Mouse (Mus musculus) left cerebral cortex, adult 2 months (tissue): ENCODE results near the gene Tmem121b. TPM values are rescaled to one million over a fixed set of nuclear protein-coding genes. Genes with fewer than 3 reads are reported as not detected.

Experiments
- DNase-seq, 2 experiments: peaks; one replicate each; pipeline ENCODE4 v3.0.0; 2021 to 2022; ENCODE audit warnings: low spot score in 2 of 2, mixed read lengths in 1 of 2; ENCODE audit errors: extremely low spot score in 1 of 2
- H3K27ac ChIP-seq: fragments of 200-600 bp; 2 replicates; pipeline ENCODE4 v1.8.1; 2022
- H3K4me3 ChIP-seq: fragments of 200-600 bp; 2 replicates; pipeline ENCODE4 v1.8.1; 2022
- CTCF ChIP-seq: fragments of 200-600 bp; IDR thresholded peaks from 2 replicates; pipeline ENCODE4 v1.8.1; 2022; ENCODE audit warnings: antibody characterized with exemption, mild to moderate bottlenecking, moderate library complexity
- intact Hi-C: fragments of 180-260 bp; cut with DNase I; formaldehyde crosslinking; loops from one replicate; pipeline ENCODE4 v1.15.1; 2025
- total RNA-seq, 2 experiments: library from RNA; stranded (reverse); gene quantifications; 2 replicates each; pipeline ENCODE4 v1.2.3; 2021

Gene Tmem121b
- total RNA-seq, 2 experiments from 2014 or later: 56.1 to 57.4 TPM

- peak overlapping the region; percentile 45 for H3K27ac ChIP-seq
- no peak for DNase-seq
- intact Hi-C loops: no loop called here
- H3K4me3 ChIP-seq: no peak overlapping the region
- no peak for TF ChIP-seq CTCF
Measured at GRCm38 (mm10) chr6:120517311-120517710, 23.7 kb upstream of the Tmem121b start.

- intact Hi-C loops: no loop called here
- DNase-seq: no peak
- TF ChIP-seq CTCF: no peak
- Histone ChIP-seq H3K27ac (peak overlapping the region; percentile 45; the same call in 1 of the 2 replicates), H3K4me3 (no peak overlapping the region)
Measured at GRCm38 (mm10) chr6:120516879-120517278, 23.3 kb upstream of the Tmem121b start.

- intact Hi-C loops: no loop called here
- H3K27ac ChIP-seq: no peak overlapping the region
- no peak overlapping the region for H3K4me3 ChIP-seq
- no peak for DNase-seq
- no peak for TF ChIP-seq CTCF
Measured at GRCm38 (mm10) chr6:120516422-120516821, 22.8 kb upstream of the Tmem121b start.

GRCm38 (mm10) chr6:120511212-120511611, 17.6 kb upstream of the Tmem121b start:
- DNase-seq: no peak
- H3K4me3 ChIP-seq: no peak overlapping the region
- intact Hi-C loops: no loop called here
- peak overlapping the region; percentile 90 for H3K27ac ChIP-seq
- TF ChIP-seq CTCF: no peak

DNA sequence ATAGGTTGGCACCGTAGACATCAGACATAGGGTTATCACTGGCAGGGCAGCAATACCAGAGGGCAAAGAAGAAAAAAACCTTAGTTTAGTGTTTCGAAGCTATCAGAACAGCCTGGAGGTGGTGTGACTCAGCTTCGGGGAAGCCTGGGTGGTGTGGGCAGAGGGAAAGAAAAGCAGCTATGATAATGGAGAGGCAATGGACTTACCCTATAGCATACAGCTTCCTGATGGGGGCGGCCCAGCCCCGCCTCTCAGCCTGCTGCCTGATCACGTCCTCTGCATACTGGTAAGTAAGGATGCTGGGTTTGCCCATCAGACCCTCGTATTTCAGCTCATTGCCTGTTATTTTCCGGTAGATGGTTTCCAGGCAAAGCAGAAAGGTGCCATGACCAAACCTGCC, 16.8 kb upstream of the Tmem121b start:
- intact Hi-C loops: loop anchor here (1.0 kb wide), 1 partner anchor 17 kb away; the partner anchor contains the start of gene Tmem121b
- no peak; the same call in 1 of the 2 replicates for TF ChIP-seq CTCF
- peak overlapping the region; percentile 90 for H3K27ac ChIP-seq
- no peak overlapping the region for H3K4me3 ChIP-seq
- DNase-seq: peak; percentile 71 to 72

DNA sequence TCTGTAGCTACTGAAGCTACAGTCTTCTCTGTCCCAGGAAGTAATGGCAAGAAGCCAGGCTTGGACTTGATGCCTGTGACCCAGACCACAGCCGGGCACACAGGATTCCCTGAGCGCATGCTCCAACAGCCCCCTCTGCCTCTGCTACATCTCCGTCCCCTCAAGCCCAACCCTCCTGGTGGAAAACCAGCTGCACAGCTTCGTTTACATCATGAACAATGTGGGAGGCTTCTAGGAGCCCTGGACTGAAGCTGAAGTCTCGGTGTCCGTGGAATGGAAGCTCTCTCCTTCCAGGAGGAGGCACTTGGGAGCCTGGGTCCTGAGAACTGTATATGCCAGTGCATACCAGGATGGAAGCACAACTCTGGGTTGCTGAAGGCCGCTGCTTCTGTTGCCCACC, 16.4 kb upstream of the Tmem121b start:
- DNase-seq: no peak
- intact Hi-C loops: loop anchor here (1.0 kb wide), 1 partner anchor 17 kb away; the partner anchor contains the start of gene Tmem121b
- TF ChIP-seq CTCF: no peak
- H3K4me3 ChIP-seq: no peak overlapping the region
- peak overlapping the region; percentile 90 for H3K27ac ChIP-seq

- intact Hi-C loops: no loop called here
- TF ChIP-seq CTCF: no peak
- Histone ChIP-seq H3K4me3 (no peak overlapping the region), H3K27ac (peak overlapping the region; percentile 10; the same call in 1 of the 2 replicates)
- DNase-seq: no peak
Measured at GRCm38 (mm10) chr6:120508645-120509044, 15.0 kb upstream of the Tmem121b start.

- no peak for DNase-seq
- no peak overlapping the region for H3K4me3 ChIP-seq
- intact Hi-C loops: no loop called here
- TF ChIP-seq CTCF: no peak
- H3K27ac ChIP-seq: no peak overlapping the region
Measured at GRCm38 (mm10) chr6:120505531-120505930, 11.9 kb upstream of the Tmem121b start.

DNA sequence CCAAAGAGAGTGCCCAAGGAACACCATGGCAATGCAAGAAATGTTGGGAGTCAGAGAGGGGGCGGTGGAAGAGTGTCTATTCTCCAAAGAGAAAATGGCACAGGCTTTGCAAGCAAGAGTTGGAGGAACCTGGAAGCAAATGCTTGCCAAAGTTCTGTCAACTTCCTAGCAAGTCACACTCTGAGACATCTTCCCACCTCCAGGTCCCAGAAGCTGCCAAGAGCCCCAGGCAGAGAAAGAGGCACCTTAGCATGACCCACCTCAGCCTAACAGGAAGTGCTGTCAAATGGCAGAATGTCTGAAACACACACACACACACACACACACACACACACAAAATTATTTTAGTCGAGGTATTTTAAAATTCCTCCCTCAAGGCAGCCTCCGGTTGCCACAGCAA, 10.4 kb upstream of the Tmem121b start:
- no peak overlapping the region for H3K4me3 ChIP-seq
- no peak for TF ChIP-seq CTCF
- DNase-seq: peak; percentile 59 to 60
- peak overlapping the region; percentile 55; the same call in 1 of the 2 replicates for H3K27ac ChIP-seq
- intact Hi-C loops: loop anchor here (1.0 kb wide), 2 partner anchors 11 to 24 kb away; partner anchors contain the start of gene Tmem121b

- H3K27ac ChIP-seq: no peak overlapping the region
- TF ChIP-seq CTCF: no peak
- H3K4me3 ChIP-seq: no peak overlapping the region
- no peak for DNase-seq
- intact Hi-C loops: no loop called here
Measured at GRCm38 (mm10) chr6:120496544-120496943, 2.9 kb upstream of the Tmem121b start.

DNA sequence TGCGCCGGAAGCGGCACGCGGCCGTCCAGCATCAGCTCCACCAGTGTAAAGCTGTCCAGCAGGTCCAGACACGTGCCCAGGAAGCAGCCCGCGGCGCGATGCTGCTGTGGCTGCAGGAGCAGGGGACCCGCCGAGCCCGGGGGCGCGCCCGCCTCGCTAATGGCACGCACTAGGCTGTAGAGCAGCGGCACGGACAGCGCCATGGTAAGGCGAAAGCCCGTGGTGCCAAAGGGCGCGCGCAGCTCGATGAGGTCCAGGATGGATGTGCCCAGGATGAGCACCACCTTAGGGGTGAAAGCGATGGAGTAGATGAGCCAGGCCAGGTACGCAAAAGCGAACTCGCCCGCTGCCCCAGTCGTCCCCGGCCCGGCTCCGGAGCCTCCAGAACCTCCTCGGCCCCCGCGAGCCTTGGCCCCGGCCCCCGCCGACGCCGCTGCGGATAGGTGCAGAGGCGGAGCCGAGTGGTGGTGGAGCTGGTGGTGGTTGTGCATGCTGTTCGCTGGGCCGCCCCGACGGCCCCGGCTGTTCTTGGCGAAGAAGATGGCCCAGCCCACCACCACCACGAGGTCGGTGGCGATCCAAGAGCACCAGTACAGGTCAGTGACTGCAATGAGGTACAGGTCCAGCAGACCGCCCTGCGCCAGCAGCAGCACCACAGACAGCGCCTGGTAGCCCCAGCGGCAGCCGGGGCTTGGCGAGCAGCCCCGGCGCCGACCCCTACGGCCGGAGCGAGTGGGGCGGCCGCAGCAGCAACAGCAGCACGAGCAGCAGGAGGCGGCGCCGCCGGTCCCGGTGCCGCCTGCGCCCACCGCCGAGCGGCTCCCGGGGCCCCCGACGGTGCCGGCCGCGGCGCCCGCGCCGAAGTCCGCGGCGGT, 871 bp downstream of the Tmem121b start:
- Histone ChIP-seq H3K4me3 (peak overlapping the region; percentile 74), H3K27ac (peak overlapping the region; percentile 93)
- peak in 1 of 2 experiments; percentile 63 for DNase-seq
- no peak for TF ChIP-seq CTCF
- intact Hi-C loops: loop anchor here (1.0 kb wide), 2 partner anchors 12 to 18 kb away; no protein-coding TSS in a partner anchor

- TF ChIP-seq CTCF: no peak
- intact Hi-C loops: no loop called here
- H3K27ac ChIP-seq: peak overlapping the region; percentile 93
- no peak for DNase-seq
- H3K4me3 ChIP-seq: peak overlapping the region; percentile 74
Measured at GRCm38 (mm10) chr6:120491862-120492498, 1.6 kb downstream of the Tmem121b start.
